Mouse (Mus musculus) liver, embryonic 14.5 days (tissue): ENCODE measurements around the gene Syt6.

Source experiments
- CTCF ChIP-seq: IDR thresholded peaks from 2 replicates; pipeline ENCODE4 v1.5.1; 2016; ENCODE audit warnings: antibody characterized with exemption, low read depth, control low read depth
- EP300 ChIP-seq: IDR thresholded peaks from 2 replicates; pipeline ENCODE4 v1.6.1; 2016; ENCODE audit warnings: antibody characterized with exemption, low read depth

DNA sequence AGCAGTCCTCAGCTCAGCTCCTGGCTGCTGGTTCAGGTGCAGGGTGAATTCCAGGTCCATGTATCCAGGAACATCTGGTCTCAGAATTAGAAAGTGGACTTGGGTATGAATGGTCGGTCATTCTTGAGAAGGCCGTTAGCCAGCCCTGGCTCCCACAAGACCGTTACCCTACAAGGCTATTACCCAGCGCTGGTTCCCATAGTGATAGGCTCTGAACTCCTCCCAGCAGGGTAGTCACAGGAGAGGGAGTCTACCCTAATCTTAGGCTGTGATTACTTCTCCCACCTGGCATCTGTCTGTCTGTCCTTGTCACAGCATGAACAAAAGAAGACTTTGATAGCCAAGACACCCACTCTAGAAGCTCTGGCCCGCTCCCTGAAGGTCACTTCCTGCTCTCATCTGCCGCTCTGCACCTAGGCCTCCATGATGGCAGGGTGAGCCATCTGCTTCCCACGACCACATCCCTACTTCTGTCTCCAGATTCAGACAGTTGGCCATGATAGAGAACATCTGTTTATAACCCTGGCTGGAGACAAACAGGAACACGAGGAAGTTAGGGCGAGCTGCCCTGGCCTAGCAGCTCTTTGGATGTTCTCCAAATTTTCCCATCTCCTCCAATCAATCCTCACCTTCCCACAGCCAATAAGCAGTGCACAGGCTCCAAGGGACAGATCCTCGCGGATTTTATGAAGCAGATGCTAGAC lies 72.3 kb downstream of the Syt6 start:
- no peak for TF ChIP-seq CTCF
- no peak for TF ChIP-seq EP300
